Mouse (Mus musculus) pancreas, adult 10 weeks (tissue): ENCODE measurements around the gene 4930447C04Rik. TPM values are rescaled to one million over a fixed set of nuclear protein-coding genes. Genes with fewer than 3 reads are reported as not detected.

ENCODE experiments used
- polyA plus RNA-seq: library from polyadenylated mRNA; stranded (reverse); fragments of 350-450 nt; fragmentation: Illumina TruSeq; extraction: RNeasy Lipid Tissue Mini Kit (QIAGEN cat#74804); gene quantifications from one replicate; pipeline ENCODE4 v1.2.3, GENCODE M21; 2015; ENCODE audit warnings: low read depth, low replicate concordance; ENCODE audit not compliant: insufficient read depth

The 4930447C04Rik gene
- polyA plus RNA-seq: not detected

GRCm38 (mm10) chr12:72940071-72940821 lies at the start of gene 4930447C04Rik:
4930447C04Rik (minus strand) TSS chr12:72940774.

GRCm38 (mm10) chr12:72939616-72940015 lies 958 bp downstream of the 4930447C04Rik start, which contains the start of gene Six6:
Six6 (plus strand) TSS chr12:72939892.

Other genes with a start within 250 kb of the 4930447C04Rik start
- gene Ppm1a, start 183.3 kb downstream of the 4930447C04Rik start, polyA plus RNA-seq: 20.3 TPM
- not detected for gene Six6, start 882 bp downstream of the 4930447C04Rik start, polyA plus RNA-seq
- not detected for gene Six1, start 113.1 kb upstream of the 4930447C04Rik start, polyA plus RNA-seq
- 1.2 TPM for gene Six4, start 172.7 kb upstream of the 4930447C04Rik start, polyA plus RNA-seq
- gene Mnat1, start 182.9 kb upstream of the 4930447C04Rik start, polyA plus RNA-seq: 6.3 TPM